In the genomic region with DNA sequence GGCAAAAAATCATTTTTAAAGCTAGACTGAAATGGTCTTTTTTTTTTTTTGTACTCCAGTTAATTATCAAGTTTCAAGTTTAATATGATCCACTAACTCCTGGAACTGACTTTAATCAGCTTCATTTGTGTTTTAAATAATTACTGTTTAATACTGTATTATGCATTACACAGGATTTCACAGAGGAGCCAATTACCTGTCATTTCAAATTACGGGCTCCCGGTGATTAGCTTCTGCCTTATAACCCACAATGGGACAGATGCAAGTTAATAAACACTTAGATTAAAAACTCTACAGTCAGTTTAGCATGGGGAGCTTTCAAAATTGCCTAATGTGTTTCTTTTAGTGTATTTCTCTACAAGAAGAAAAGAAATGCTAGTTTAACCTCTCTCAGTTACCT, we compare ENCODE assay signal across 16 mouse cellular contexts.
"Had no signal": no experiment of that assay in that cellular context is flagged by ENCODE, and none has a peak within 500 bp of the region (broad histone marks: within the 10 kb centered on the region; RNA-seq: fewer than 3 reads in every experiment).

No protein-coding gene starts in this region.

- H3K27ac ChIP-seq: kidney, embryonic 15.5 days; left cerebral cortex, adult 2 months; liver, embryonic 13.5 days; midbrain, embryonic 12.5 days had no signal

- H3K4me2 ChIP-seq: kidney, embryonic 15.5 days; liver, embryonic 13.5 days; midbrain, embryonic 12.5 days had no signal

- H3K4me3 ChIP-seq: kidney, embryonic 15.5 days; left cerebral cortex, adult 2 months; liver, embryonic 13.5 days; midbrain, embryonic 12.5 days had no signal

- H3K4me1 ChIP-seq: kidney, embryonic 15.5 days; liver, embryonic 13.5 days; midbrain, embryonic 12.5 days had no signal

- H3K9me3 ChIP-seq: kidney, embryonic 15.5 days; liver, embryonic 13.5 days; midbrain, embryonic 12.5 days had no signal

- H3K36me3 ChIP-seq: kidney, embryonic 15.5 days; liver, embryonic 13.5 days; midbrain, embryonic 12.5 days had no signal

- H3K9ac ChIP-seq: kidney, embryonic 15.5 days; liver, embryonic 13.5 days; midbrain, embryonic 12.5 days had no signal

- ATAC-seq: intestine, embryonic 16.5 days had no signal

- DNase-seq: kidney, adult 18-20 months; kidney, postnatal 10 days; kidney, postnatal 36 days; layer of hippocampus, postnatal 36 days; liver, embryonic 13.5 days; lung, adult 2 months; lung, postnatal 14 days; lung, postnatal 4 days; right cerebral cortex, postnatal 25 days; spleen, adult 18-20 months; thymus, adult 18-20 months; thymus, postnatal 36 days had no signal

- H3K27me3 ChIP-seq: kidney, embryonic 15.5 days; liver, embryonic 13.5 days; midbrain, embryonic 12.5 days had no signal
